Mouse (Mus musculus) embryonic facial prominence, embryonic 10.5 days (tissue): Measurements from ENCODE around the gene Xk. TPM values are rescaled to one million over a fixed set of nuclear protein-coding genes. Genes with fewer than 3 reads are reported as not detected.
"Not testable (repeated sequence)": the region's sequence is repeated elsewhere in the genome, so short reads cannot be mapped to it uniquely, and the experiment has no call there.

Experiments
- DNase-seq: peaks from one replicate; pipeline ENCODE4 v3.0.0-alpha.2; 2017; ENCODE audit warnings: low spot score
- H3K27ac ChIP-seq: fragments of 300-500 bp; sonication (generic); replicated peaks from 2 replicates; pipeline ENCODE4 v1.5.1; 2016; ENCODE audit warnings: mild to moderate bottlenecking
- H3K27me3 ChIP-seq: fragments of 300-500 bp; sonication (generic); replicated peaks from 2 replicates; pipeline ENCODE4 v1.6.1; 2016; ENCODE audit warnings: low read depth, mild to moderate bottlenecking; ENCODE audit not compliant: poor library complexity, severe bottlenecking
- H3K36me3 ChIP-seq: fragments of 300-500 bp; sonication (generic); replicated peaks from 2 replicates; pipeline ENCODE4 v1.6.1; 2016; ENCODE audit warnings: mild to moderate bottlenecking, moderate library complexity
- H3K4me1 ChIP-seq: fragments of 300-500 bp; sonication (generic); 2 replicates; pipeline ENCODE4 v1.6.1; 2016
- H3K4me3 ChIP-seq: fragments of 300-500 bp; sonication (generic); 2 replicates; pipeline ENCODE4 v1.5.1; 2016; ENCODE audit warnings: mild to moderate bottlenecking, moderate library complexity
- H3K9me3 ChIP-seq: fragments of 300-500 bp; sonication (generic); 2 replicates; pipeline ENCODE4 v1.6.1; 2016; ENCODE audit warnings: mild to moderate bottlenecking
- WGBS: fragments of 180-500 bp; shearing (Covaris S2); methylation state at CpG from one replicate; pipeline ENCODE4 v1.1.7; 2016; 5-methylcytosine and 5-hydroxymethylcytosine counted together
- polyA plus RNA-seq: library from polyadenylated mRNA; unstranded; fragments of >200 nt; fragmentation: Nextera tagmentation; extraction: Ambion mirVana; gene quantifications from 2 replicates; pipeline ENCODE4 v1.2.1, GENCODE M21; 2016

Gene Xk
- polyA plus RNA-seq, 1 experiment from 2014 or later = 2.0 TPM

GRCm38 (mm10) chrX:9350327-9350726 lies 77.8 kb downstream of the Xk start, which contains the start of gene H2al1k:
Gene H2al1k (plus strand): TSS chrX:9350627.
- WGBS = no CpG with 5 or more reads among the region's 2 CpGs
- not testable (repeated sequence) for H3K27ac ChIP-seq, DNase-seq, H3K9me3 ChIP-seq, H3K4me1 ChIP-seq, H3K4me3 ChIP-seq, H3K36me3 ChIP-seq, H3K27me3 ChIP-seq

Other genes starting within 250 kb of the Xk start
- not detected in 2 replicates for gene Fthl17e, start 239.3 kb upstream of the Xk start, polyA plus RNA-seq
- gene Fthl17f, start 209.7 kb upstream of the Xk start, polyA plus RNA-seq = not detected in 2 replicates
- gene 4930402K13Rik, start 168.2 kb upstream of the Xk start, polyA plus RNA-seq = not detected in 2 replicates
- 0.26 and 0.43 TPM in 2 replicates for gene Lancl3, start 72.9 kb upstream of the Xk start, polyA plus RNA-seq
- gene Gm14862, start 15.9 kb upstream of the Xk start, polyA plus RNA-seq = not detected in 2 replicates
- gene H2al1m, start 11.0 kb downstream of the Xk start, polyA plus RNA-seq = not detected in 2 replicates
- gene H2al1k, start 77.9 kb downstream of the Xk start, polyA plus RNA-seq = not detected in 2 replicates
- 0.52 and 0.69 TPM in 2 replicates for gene Cybb, start 215.0 kb downstream of the Xk start, polyA plus RNA-seq